Mouse (Mus musculus) heart, adult 8-10 months (tissue): ENCODE results near the gene Sh2d6. TPM values are rescaled to one million over a fixed set of nuclear protein-coding genes. Genes with fewer than 3 reads are reported as not detected.
"Not testable (repeated sequence)": the region's sequence is repeated elsewhere in the genome, so short reads cannot be mapped to it uniquely, and the experiment has no call there.

ENCODE experiments used
- DNase-seq: peaks from one replicate; pipeline ENCODE4 v3.0.0; 2022; ENCODE audit warnings: low spot score
- total RNA-seq, 4 experiments: library from RNA; stranded (reverse); gene quantifications; 2 replicates each; pipeline ENCODE4 v1.2.4; 2022

The Sh2d6 gene
- total RNA-seq, 4 experiments from 2014 or later, result not detected

- DNase-seq, result peak; percentile 82
Measured at GRCm38 (mm10) chr6:72535165-72535564, 13.7 kb upstream of the Sh2d6 start.

GRCm38 (mm10) chr6:72534035-72534809 is 12.7 kb upstream of the Sh2d6 start:
- peak; percentile 76 for DNase-seq

- not testable (repeated sequence) for DNase-seq
Measured at GRCm38 (mm10) chr6:72533555-72533954, 12.0 kb upstream of the Sh2d6 start.

GRCm38 (mm10) chr6:72532580-72532979 is 11.1 kb upstream of the Sh2d6 start:
- DNase-seq, result no peak

GRCm38 (mm10) chr6:72528410-72529151 is 7.1 kb upstream of the Sh2d6 start:
- peak; percentile 80 for DNase-seq

- no peak for DNase-seq
Measured at GRCm38 (mm10) chr6:72527070-72527469, 5.6 kb upstream of the Sh2d6 start.

GRCm38 (mm10) chr6:72524160-72524559 is 2.7 kb upstream of the Sh2d6 start:
- DNase-seq, result no peak

- no peak for DNase-seq
Measured at GRCm38 (mm10) chr6:72523222-72523621, 1.7 kb upstream of the Sh2d6 start.

- no peak for DNase-seq
Measured at GRCm38 (mm10) chr6:72522288-72522687, 781 bp upstream of the Sh2d6 start.

- DNase-seq, result no peak
Measured at GRCm38 (mm10) chr6:72520904-72521303, 603 bp downstream of the Sh2d6 start.

- peak; percentile 55 for DNase-seq
Measured at GRCm38 (mm10) chr6:72519892-72520663, 1.4 kb downstream of the Sh2d6 start.

GRCm38 (mm10) chr6:72519303-72519702 is 2.2 kb downstream of the Sh2d6 start:
- no peak for DNase-seq

GRCm38 (mm10) chr6:72518842-72519241 is 2.7 kb downstream of the Sh2d6 start:
- DNase-seq, result no peak

GRCm38 (mm10) chr6:72515644-72516043 is 5.9 kb downstream of the Sh2d6 start:
- DNase-seq, result no peak

GRCm38 (mm10) chr6:72513071-72513440 is 8.5 kb downstream of the Sh2d6 start:
- no peak for DNase-seq

GRCm38 (mm10) chr6:72512386-72513070 is 9.0 kb downstream of the Sh2d6 start:
- peak; percentile 92 for DNase-seq

- DNase-seq, result peak; percentile 35
Measured at GRCm38 (mm10) chr6:72510686-72511421, 10.7 kb downstream of the Sh2d6 start.

- DNase-seq, result no peak
Measured at GRCm38 (mm10) chr6:72509872-72510435, 11.6 kb downstream of the Sh2d6 start.

GRCm38 (mm10) chr6:72508596-72508995 is 12.9 kb downstream of the Sh2d6 start:
- no peak for DNase-seq

- no peak for DNase-seq
Measured at GRCm38 (mm10) chr6:72506104-72506503, 15.4 kb downstream of the Sh2d6 start.

GRCm38 (mm10) chr6:72503939-72504338 is 17.6 kb downstream of the Sh2d6 start:
- peak; percentile 58 for DNase-seq
